Mouse (Mus musculus) kidney, adult 9 months (tissue): ENCODE results near the gene Oaz3.

Source experiments
- DNase-seq: peaks from one replicate; pipeline ENCODE4 v3.0.0; 2022

Oaz3 gene

DNA sequence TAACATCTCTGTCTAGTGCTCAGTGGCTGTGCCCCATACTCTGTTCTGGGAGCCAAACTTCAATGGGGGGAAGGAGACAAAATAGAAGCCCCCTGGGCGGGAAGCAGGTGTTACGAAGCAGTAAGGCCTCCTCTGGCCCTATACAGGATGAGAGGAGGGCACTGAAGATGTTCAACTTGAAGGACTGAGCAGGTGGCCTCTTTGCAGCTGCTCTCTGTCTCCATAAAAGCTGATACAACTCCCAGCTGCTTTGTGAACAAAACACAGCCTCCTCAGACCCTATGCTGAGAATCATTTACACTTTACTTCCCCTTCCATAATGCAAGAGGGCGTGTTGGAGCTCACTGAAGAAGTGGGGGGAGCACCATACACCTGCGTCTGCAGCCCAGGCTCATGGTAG, 57.0 kb downstream of the Oaz3 start:
- no peak for DNase-seq

GRCm38 (mm10) chr3:94383476-94383875, 60.2 kb downstream of the Oaz3 start:
- no peak for DNase-seq
